Mouse (Mus musculus): ENCODE results near the gene Gsdma2. TPM values are rescaled to one million over a fixed set of nuclear protein-coding genes. Genes with fewer than 3 reads are reported as not detected.

The Gsdma2 gene
- polyA plus RNA-seq, 1 experiment from 2014 or later, result not detected

DNA sequence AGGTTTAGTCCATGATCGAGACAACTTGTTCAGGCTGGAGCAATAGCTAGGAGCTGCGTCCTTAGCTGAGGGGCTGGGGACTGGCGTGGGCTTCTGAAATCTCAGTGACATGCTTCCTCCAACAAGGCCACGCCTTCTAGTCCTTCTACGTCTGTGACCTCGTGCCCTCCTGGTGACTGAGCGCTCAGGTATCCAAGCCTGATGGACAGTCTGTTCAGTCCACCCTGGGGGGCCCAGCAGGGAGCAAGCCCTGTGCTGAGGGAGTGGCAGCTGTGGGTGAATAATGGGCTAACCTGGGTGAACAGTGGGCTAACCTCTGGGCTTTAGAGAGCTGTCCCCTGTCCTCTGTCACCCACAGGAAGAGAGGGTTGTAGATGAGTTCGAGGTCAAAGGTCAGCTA lies 41.5 kb downstream of the Gsdma2 start:
- WGBS, result 88% methylated on average over 8 of the region's 8 CpGs
- Histone ChIP-seq H3K4me2 (no peak overlapping the region), H3K9ac (no peak overlapping the region), H3K4me3 (no peak overlapping the region), H3K27me3 (replicated peaks) (no peaks in the 10 kb centered on the region), H3K27ac (no peak overlapping the region), H3K4me1 (peaks cover 12% of the 10 kb centered on the region), H3K36me3 (replicated peaks) (peaks cover 54% of the 10 kb centered on the region), H3K9me3 (no peaks in the 10 kb centered on the region)
- ATAC-seq (replicated peaks), result no peak

DNA sequence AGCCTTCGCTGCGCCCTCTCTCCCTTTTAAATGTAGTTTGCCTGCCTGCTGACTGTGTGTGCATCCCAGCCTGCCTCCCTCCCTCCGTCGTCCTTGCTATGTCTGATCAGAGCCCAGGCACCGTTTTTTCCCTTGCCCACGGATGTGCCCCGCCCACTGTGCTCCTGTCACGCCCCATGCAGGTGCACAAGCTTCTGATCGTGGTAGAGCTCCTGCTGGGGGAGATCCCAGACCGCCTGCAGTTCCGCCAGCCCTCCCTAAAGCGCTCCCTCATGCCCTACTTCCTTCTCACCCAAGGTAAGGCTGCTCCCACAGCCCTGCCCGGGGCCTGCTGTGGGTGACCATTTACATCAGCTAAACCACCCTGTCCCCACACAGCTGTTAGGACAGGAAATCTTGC lies 46.6 kb downstream of the Gsdma2 start:
- no peaks in the 10 kb centered on the region for H3K4me1 ChIP-seq
- ATAC-seq (replicated peaks), result no peak
- no peaks in the 10 kb centered on the region for H3K9me3 ChIP-seq
- H3K27ac ChIP-seq, result no peak overlapping the region
- WGBS, result 75% methylated on average over 13 of the region's 13 CpGs
- H3K27me3 ChIP-seq (replicated peaks), result no peaks in the 10 kb centered on the region
- no peak overlapping the region for H3K4me3 ChIP-seq
- no peak overlapping the region for H3K4me2 ChIP-seq
- H3K36me3 ChIP-seq (replicated peaks), result peaks cover 49% of the 10 kb centered on the region
- no peak overlapping the region for H3K9ac ChIP-seq

- Histone ChIP-seq H3K36me3 (replicated peaks) (peaks cover 46% of the 10 kb centered on the region), H3K4me2 (no peak overlapping the region), H3K9me3 (no peaks in the 10 kb centered on the region), H3K27ac (no peak overlapping the region), H3K9ac (no peak overlapping the region), H3K4me1 (no peaks in the 10 kb centered on the region), H3K4me3 (no peak overlapping the region), H3K27me3 (replicated peaks) (no peaks in the 10 kb centered on the region)
- ATAC-seq (replicated peaks), result no peak
- 90% methylated on average over 9 of the region's 9 CpGs for WGBS
These were observed 47.2 kb downstream of the Gsdma2 start for GRCm38 (mm10) chr11:98693746-98694145.

- WGBS, result 84% methylated on average over 9 of the region's 9 CpGs
- H3K27me3 ChIP-seq (replicated peaks), result no peaks in the 10 kb centered on the region
- H3K9ac ChIP-seq, result no peak overlapping the region
- no peak for ATAC-seq (replicated peaks)
- H3K4me2 ChIP-seq, result no peak overlapping the region
- no peaks in the 10 kb centered on the region for H3K4me1 ChIP-seq
- H3K27ac ChIP-seq, result no peak overlapping the region
- H3K36me3 ChIP-seq (replicated peaks), result peaks cover 46% of the 10 kb centered on the region
- no peaks in the 10 kb centered on the region for H3K9me3 ChIP-seq
- no peak overlapping the region for H3K4me3 ChIP-seq
These were observed 47.7 kb downstream of the Gsdma2 start for GRCm38 (mm10) chr11:98694301-98694700.

GRCm38 (mm10) chr11:98695408-98695807 lies 48.8 kb downstream of the Gsdma2 start:
- Histone ChIP-seq H3K4me3 (no peak overlapping the region), H3K36me3 (replicated peaks) (peaks cover 37% of the 10 kb centered on the region), H3K9ac (no peak overlapping the region), H3K9me3 (no peaks in the 10 kb centered on the region), H3K27ac (no peak overlapping the region), H3K4me1 (no peaks in the 10 kb centered on the region), H3K27me3 (replicated peaks) (no peaks in the 10 kb centered on the region), H3K4me2 (no peak overlapping the region)
- no peak for ATAC-seq (replicated peaks)
- 72% methylated on average over 14 of the region's 14 CpGs for WGBS

DNA sequence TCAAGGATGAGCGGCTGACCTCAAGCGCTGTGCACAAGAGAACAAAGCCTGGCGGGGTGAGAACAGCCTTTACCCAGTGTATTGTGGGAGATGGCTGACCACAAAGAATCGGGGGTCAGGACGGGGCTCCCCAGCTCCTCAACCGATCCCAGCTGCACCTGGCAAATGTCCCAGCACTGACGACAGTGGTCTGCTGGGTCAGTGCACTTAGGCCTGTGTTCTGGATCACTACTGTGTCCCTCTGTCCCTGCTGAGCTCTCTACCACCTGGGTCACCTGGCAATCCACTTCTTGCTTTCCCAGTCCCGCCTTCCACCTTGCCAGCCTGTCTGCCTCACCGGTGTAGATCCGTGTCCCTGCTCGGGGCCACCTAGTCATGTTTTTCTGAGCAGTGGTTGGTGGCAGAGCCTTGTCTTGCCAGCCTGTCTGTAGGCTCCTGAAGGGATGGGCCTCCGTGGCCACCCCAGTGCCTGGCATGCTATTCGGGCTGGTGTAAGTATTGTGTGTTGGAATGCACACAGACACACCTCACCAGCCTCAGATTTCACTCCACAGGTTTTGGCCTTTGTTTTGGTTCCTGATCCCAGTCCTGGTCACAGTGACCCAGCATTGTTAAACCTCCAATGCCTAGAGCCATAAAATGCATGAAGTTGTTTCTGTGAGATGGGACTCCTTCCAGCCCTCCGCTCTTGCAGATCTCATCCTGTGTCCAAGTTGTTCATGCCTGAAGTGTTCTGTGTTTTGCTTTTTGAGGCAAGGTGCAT lies 50.1 kb downstream of the Gsdma2 start:
- H3K4me3 ChIP-seq, result no peak overlapping the region
- no peaks in the 10 kb centered on the region for H3K4me1 ChIP-seq
- H3K27me3 ChIP-seq (replicated peaks), result no peaks in the 10 kb centered on the region
- ATAC-seq (replicated peaks), result no peak
- no peaks in the 10 kb centered on the region for H3K9me3 ChIP-seq
- no peak overlapping the region for H3K9ac ChIP-seq
- H3K27ac ChIP-seq, result no peak overlapping the region
- no peak overlapping the region for H3K4me2 ChIP-seq
- 90% methylated on average over 14 of the region's 14 CpGs for WGBS
- H3K36me3 ChIP-seq (replicated peaks), result peaks cover 25% of the 10 kb centered on the region

DNA sequence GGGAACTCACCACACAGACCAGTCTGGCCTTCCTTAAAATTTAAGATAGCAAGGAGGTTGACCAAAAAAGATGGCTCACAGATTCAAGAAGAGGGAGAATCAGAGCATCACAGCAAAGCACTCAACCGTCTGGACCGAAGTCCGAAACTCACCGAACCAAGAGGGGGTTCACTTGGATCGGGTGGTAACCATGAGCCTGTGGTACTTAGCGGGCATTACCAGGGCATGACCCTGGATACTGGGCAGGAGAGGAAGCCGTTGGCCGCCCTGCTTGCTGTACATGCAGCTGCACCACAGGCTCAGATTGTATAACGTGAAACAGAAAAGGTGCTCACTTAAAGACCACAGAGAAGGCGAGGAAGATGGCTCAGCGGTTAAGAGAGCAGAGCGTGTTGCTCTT lies 50.7 kb downstream of the Gsdma2 start:
- no peak overlapping the region for H3K27ac ChIP-seq
- no peak overlapping the region for H3K4me2 ChIP-seq

DNA sequence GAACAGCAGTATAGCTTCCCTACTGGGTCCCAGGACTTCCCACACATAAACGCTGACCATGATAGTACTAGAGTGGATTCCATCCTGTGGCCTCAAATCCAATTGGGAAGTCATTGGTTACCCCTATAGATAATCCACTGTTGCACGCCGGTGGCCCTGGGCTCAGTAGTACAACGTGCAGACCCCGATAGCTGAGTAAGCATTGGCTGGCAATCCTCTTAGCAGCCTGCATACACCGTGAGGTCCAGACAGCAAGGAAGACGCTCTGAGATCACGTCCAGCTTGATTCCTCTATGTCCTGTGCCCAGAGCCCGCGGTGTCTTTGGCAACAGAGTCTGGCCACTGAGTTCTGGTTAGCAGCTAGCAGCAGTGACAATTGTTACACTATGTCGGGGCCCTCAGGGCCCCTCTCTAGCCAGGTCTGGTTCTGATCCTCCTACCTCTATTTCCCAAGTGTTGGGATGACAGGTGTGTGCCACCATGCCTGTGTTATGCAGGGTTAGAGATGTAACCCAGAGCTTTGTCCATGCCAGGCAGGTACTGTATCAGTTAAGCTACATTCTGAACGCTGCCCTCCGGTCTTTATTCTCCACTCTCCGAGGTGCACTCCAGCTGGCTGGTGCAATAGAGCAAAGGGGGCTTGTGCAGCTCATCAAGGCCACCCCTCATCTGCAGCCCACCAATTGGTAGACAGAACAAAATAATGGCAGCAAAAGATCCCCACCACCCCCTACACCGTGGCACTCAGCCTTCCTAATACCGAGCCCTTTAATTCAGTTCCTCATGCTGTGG lies 52.5 kb downstream of the Gsdma2 start:
- H3K9ac ChIP-seq, result no peak overlapping the region

More for the DNA sequence above, 50.7 kb downstream of the Gsdma2 start:
- 89% methylated on average over 12 of the region's 12 CpGs for WGBS
- Histone ChIP-seq H3K36me3 (replicated peaks) (peaks cover 19% of the 10 kb centered on the region), H3K9ac (no peak overlapping the region), H3K27me3 (replicated peaks) (no peaks in the 10 kb centered on the region), H3K9me3 (no peaks in the 10 kb centered on the region), H3K4me3 (no peak overlapping the region), H3K4me1 (no peaks in the 10 kb centered on the region)
- ATAC-seq (replicated peaks), result no peak

DNA sequence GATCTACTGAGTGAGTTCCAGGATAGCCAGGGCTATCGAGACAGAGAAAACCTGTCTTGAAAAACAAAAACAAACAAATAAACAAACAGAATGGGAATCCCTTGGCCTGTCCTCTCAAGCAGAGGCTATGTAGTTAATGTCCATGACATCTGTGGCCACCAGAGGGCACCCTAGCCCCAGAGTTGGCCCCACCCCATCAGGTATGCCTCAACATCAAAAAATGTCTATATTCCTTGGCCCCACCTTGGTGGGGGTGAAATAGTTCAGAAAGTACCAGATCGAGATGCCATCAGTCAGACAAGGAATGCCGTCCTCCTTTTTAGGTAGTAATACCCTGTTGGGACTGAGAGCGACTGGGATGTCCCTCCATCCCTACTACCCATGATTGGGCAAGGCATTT lies 53.4 kb downstream of the Gsdma2 start:
- H3K9ac ChIP-seq, result no peak overlapping the region
- peak; percentile 51; the same call in 1 of the 2 replicates for ATAC-seq (replicated peaks)
- WGBS, result 44% methylated on average over 4 of the region's 4 CpGs

More for the DNA sequence above, 52.5 kb downstream of the Gsdma2 start:
- Histone ChIP-seq H3K4me2 (no peak overlapping the region), H3K4me3 (no peak overlapping the region), H3K27me3 (replicated peaks) (no peaks in the 10 kb centered on the region), H3K9me3 (no peaks in the 10 kb centered on the region), H3K27ac (no peak overlapping the region), H3K36me3 (replicated peaks) (peaks cover 10% of the 10 kb centered on the region), H3K4me1 (no peaks in the 10 kb centered on the region)
- WGBS, result 84% methylated on average over 16 of the region's 16 CpGs
- no peak for ATAC-seq (replicated peaks)

DNA sequence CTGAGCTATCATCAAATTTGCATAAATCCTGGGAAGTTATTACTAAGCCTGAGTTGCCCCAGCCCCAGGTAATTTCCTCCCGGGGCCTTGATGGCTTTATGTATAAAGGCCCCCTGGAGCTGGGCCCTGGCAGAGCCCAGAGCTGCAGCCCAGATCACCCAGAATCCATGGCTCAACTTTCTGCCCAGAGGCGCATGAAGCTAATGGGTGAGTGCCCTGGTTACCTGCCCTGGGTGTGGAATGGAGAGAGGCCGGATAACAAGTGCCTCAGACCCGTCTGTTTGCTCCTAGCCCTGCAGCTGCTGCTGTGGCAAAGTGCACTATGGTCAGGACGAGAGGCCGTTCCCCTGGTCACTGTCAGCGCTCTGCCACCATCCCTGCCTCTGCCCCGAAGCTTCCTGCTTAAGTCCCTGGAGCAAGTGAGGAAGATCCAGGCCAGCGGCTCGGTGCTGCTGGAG lies 54.7 kb downstream of the Gsdma2 start, which contains the start of gene Csf3:
TSS of gene Csf3 (plus strand) at position 51 of the 458 bp plus-strand sequence.
- 41% methylated on average over 10 of the region's 10 CpGs for WGBS
- no peaks in the 10 kb centered on the region for H3K4me1 ChIP-seq
- H3K27me3 ChIP-seq (replicated peaks), result no peaks in the 10 kb centered on the region
- H3K9me3 ChIP-seq, result no peaks in the 10 kb centered on the region
- peaks cover 18% of the 10 kb centered on the region for H3K36me3 ChIP-seq (replicated peaks)
- no peak within 1 kb of the TSS for H3K27ac ChIP-seq
- H3K4me3 ChIP-seq, result no peak within 1 kb of the TSS
- H3K9ac ChIP-seq, result no peak within 1 kb of the TSS
- H3K4me2 ChIP-seq, result no peak within 1 kb of the TSS
- ATAC-seq (replicated peaks), result no peak

More for the DNA sequence above, 53.4 kb downstream of the Gsdma2 start:
- H3K4me1 ChIP-seq, result no peaks in the 10 kb centered on the region
- H3K27ac ChIP-seq, result no peak overlapping the region
- H3K4me2 ChIP-seq, result no peak overlapping the region
- H3K4me3 ChIP-seq, result no peak overlapping the region
- no peaks in the 10 kb centered on the region for H3K27me3 ChIP-seq (replicated peaks)
- H3K36me3 ChIP-seq (replicated peaks), result peaks cover 12% of the 10 kb centered on the region
- no peaks in the 10 kb centered on the region for H3K9me3 ChIP-seq

DNA sequence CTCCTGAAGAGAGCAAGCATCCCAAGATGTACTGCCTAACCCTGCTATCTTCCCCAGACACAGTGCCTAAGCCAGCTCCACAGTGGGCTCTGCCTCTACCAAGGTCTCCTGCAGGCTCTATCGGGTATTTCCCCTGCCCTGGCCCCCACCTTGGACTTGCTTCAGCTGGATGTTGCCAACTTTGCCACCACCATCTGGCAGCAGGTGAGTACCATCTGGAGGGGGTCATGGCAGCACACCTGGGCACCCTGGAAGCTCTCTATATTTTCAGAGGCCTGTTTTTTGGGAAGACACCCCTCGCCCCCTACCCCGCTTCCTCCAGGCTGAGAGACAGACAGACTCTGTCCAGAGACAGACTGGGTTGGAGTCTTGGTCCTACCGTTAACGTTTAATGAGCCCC lies 55.8 kb downstream of the Gsdma2 start:
- Histone ChIP-seq H3K27ac (no peak overlapping the region), H3K4me2 (no peak overlapping the region), H3K36me3 (replicated peaks) (peaks cover 26% of the 10 kb centered on the region), H3K4me1 (no peaks in the 10 kb centered on the region), H3K9me3 (no peaks in the 10 kb centered on the region), H3K27me3 (replicated peaks) (no peaks in the 10 kb centered on the region), H3K4me3 (no peak overlapping the region), H3K9ac (no peak overlapping the region)
- 72% methylated on average over 5 of the region's 5 CpGs for WGBS
- ATAC-seq (replicated peaks), result no peak

GRCm38 (mm10) chr11:98705021-98705420 lies 58.5 kb downstream of the Gsdma2 start:
- no peak overlapping the region for H3K27ac ChIP-seq
- H3K36me3 ChIP-seq (replicated peaks), result peaks cover 38% of the 10 kb centered on the region
- WGBS, result 95% methylated on average over 10 of the region's 10 CpGs
- no peaks in the 10 kb centered on the region for H3K4me1 ChIP-seq
- no peaks in the 10 kb centered on the region for H3K9me3 ChIP-seq
- no peak overlapping the region for H3K4me3 ChIP-seq
- H3K4me2 ChIP-seq, result no peak overlapping the region
- H3K27me3 ChIP-seq (replicated peaks), result no peaks in the 10 kb centered on the region
- no peak overlapping the region for H3K9ac ChIP-seq
- no peak for ATAC-seq (replicated peaks)
